Mouse (Mus musculus): ENCODE results near the gene Polr1d. TPM values are rescaled to one million over a fixed set of nuclear protein-coding genes. Genes with fewer than 3 reads are reported as not detected.
A peak's percentile ranks its signal among the peaks of the same experiment; 100 is the strongest.

Gene Polr1d
- polyA plus RNA-seq, 1 experiment: 85.0 TPM

- Histone ChIP-seq H3K4me3 (replicated peaks; ENCODE audit: insufficient read depth, low read depth, low read length) (no peak overlapping the region), H3K27ac (ENCODE audit: insufficient read depth, low read length) (0 out of 2 replicates have a peak overlapping the region, but pooled peaks have one; percentile 49)
- WGBS: 17% methylated on average over 6 of the region's 6 CpGs
Observed at GRCm38 (mm10) chr5:147094296-147094695, 17.4 kb downstream of the Polr1d start.

GRCm38 (mm10) chr5:147096586-147096985 is 19.7 kb downstream of the Polr1d start:
- Histone ChIP-seq H3K27ac (ENCODE audit: insufficient read depth, low read length) (no peak overlapping the region), H3K4me1 (ENCODE audit: control insufficient read depth, insufficient read depth, low read length) (peaks cover 18% of the 10 kb centered on the region), H3K27me3 (ENCODE audit: control insufficient read depth, insufficient read depth, low read length) (no peaks in the 10 kb centered on the region), H3K4me3 (replicated peaks; ENCODE audit: insufficient read depth, low read depth, low read length) (no peak overlapping the region)
- TF ChIP-seq CTCF (IDR thresholded peaks at IDR 0.05; ENCODE audit: borderline replicate concordance, insufficient read depth, low read depth, low read length): no peak
- no peak for TF ChIP-seq POLR2A (IDR thresholded peaks at IDR 0.05; ENCODE audit: borderline replicate concordance, insufficient read depth, low read length)
- 97% methylated on average over 4 of the region's 4 CpGs for WGBS
- no peak for DNase-seq

More at GRCm38 (mm10) chr5:147094296-147094695, 17.4 kb downstream of the Polr1d start:
- H3K27me3 ChIP-seq (ENCODE audit: control insufficient read depth, insufficient read depth, low read length): no peaks in the 10 kb centered on the region
- DNase-seq: peak in 1 of 2 experiments; percentile 61
- TF ChIP-seq POLR2A (IDR thresholded peaks at IDR 0.05; ENCODE audit: borderline replicate concordance, insufficient read depth, low read length): no peak
- TF ChIP-seq CTCF (IDR thresholded peaks at IDR 0.05; ENCODE audit: borderline replicate concordance, insufficient read depth, low read depth, low read length): no peak
- H3K4me1 ChIP-seq (ENCODE audit: control insufficient read depth, insufficient read depth, low read length): peaks cover 27% of the 10 kb centered on the region

DNA sequence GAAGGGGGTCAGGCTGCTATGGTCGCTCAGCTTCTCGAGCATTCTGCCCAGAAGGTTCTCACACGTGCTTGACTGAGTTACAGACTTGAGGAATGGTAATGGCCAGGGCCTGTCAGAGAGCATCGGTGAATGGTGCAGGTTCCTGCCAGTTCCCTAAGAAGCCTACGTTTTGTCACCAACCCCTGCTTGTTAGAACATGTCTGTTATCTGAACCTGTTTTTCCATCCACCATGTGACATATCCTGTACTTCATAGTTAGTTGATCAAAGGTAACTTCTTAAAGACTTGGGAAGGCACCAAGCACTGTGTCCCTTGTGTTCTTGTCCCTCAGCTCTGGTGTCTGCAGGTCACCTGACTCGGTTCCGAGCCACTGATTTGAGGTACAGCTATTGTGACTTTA is 21.8 kb downstream of the Polr1d start:
- no peak for DNase-seq
- 72% methylated on average over 7 of the region's 7 CpGs for WGBS
- Histone ChIP-seq H3K4me3 (replicated peaks; ENCODE audit: insufficient read depth, low read depth, low read length) (no peak overlapping the region), H3K27me3 (ENCODE audit: control insufficient read depth, insufficient read depth, low read length) (no peaks in the 10 kb centered on the region), H3K4me1 (ENCODE audit: control insufficient read depth, insufficient read depth, low read length) (peaks cover 10% of the 10 kb centered on the region), H3K27ac (ENCODE audit: insufficient read depth, low read length) (no peak overlapping the region)
- no peak for TF ChIP-seq CTCF (IDR thresholded peaks at IDR 0.05; ENCODE audit: borderline replicate concordance, insufficient read depth, low read depth, low read length)
- no peak for TF ChIP-seq POLR2A (IDR thresholded peaks at IDR 0.05; ENCODE audit: borderline replicate concordance, insufficient read depth, low read length)

- WGBS: 95% methylated on average over 2 of the region's 2 CpGs
- H3K27ac ChIP-seq (ENCODE audit: insufficient read depth, low read length): no peak overlapping the region
- DNase-seq: no peak
Observed at GRCm38 (mm10) chr5:147100180-147100579, 23.3 kb downstream of the Polr1d start.

DNA sequence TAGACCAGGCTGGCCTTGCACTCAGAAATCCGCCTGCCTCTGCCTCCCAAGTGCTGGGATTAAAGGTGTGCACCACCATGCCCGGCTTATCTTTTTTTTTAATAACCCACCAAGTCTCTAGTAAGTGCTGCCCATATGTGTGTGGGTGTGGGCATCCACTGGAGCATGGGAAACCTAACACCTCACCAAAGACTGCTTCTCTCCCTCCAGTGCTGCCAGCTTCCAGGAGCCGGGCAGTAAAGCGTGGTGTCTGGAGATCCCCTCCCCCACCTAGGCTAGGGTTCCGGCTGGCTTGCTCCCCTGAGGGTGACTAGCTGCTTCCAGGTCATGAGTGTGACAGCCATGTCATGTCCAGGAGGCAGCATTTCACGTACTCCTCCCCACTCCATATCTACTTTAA is 25.4 kb downstream of the Polr1d start:
- 89% methylated on average over 6 of the region's 6 CpGs for WGBS
- no peak for TF ChIP-seq POLR2A (IDR thresholded peaks at IDR 0.05; ENCODE audit: borderline replicate concordance, insufficient read depth, low read length)
- TF ChIP-seq CTCF (IDR thresholded peaks at IDR 0.05; ENCODE audit: borderline replicate concordance, insufficient read depth, low read depth, low read length): no peak
- Histone ChIP-seq H3K27ac (ENCODE audit: insufficient read depth, low read length) (no peak overlapping the region), H3K4me3 (replicated peaks; ENCODE audit: insufficient read depth, low read depth, low read length) (no peak overlapping the region), H3K4me1 (ENCODE audit: control insufficient read depth, insufficient read depth, low read length) (no peaks in the 10 kb centered on the region; the same call in 1 of the 2 replicates), H3K27me3 (ENCODE audit: control insufficient read depth, insufficient read depth, low read length) (no peaks in the 10 kb centered on the region)
- no peak for DNase-seq

More at GRCm38 (mm10) chr5:147100180-147100579, 23.3 kb downstream of the Polr1d start:
- Histone ChIP-seq H3K4me1 (ENCODE audit: control insufficient read depth, insufficient read depth, low read length) (peaks cover 7% of the 10 kb centered on the region; the same call in 1 of the 2 replicates), H3K4me3 (replicated peaks; ENCODE audit: insufficient read depth, low read depth, low read length) (no peak overlapping the region), H3K27me3 (ENCODE audit: control insufficient read depth, insufficient read depth, low read length) (no peaks in the 10 kb centered on the region)
- no peak for TF ChIP-seq POLR2A (IDR thresholded peaks at IDR 0.05; ENCODE audit: borderline replicate concordance, insufficient read depth, low read length)
- no peak for TF ChIP-seq CTCF (IDR thresholded peaks at IDR 0.05; ENCODE audit: borderline replicate concordance, insufficient read depth, low read depth, low read length)

DNA sequence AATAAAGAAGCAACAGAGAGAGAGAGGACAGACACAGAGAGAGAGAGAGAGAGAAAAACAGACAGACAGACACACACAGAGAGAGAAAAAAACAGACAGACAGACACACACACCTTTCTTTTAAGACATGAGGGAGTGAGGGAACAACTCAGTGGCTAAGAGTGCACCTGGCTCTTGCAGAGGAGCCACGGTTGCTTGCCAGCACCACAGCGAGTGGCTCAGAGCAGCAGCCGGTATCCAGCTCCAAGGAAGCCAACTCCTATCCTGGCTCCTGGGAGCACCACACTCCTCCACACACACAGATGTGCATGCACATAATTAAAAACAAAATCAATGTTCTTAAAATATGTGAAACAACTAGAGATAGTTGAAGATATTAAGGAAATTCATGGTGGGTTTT is 30.4 kb downstream of the Polr1d start:
- peak; percentile 59 to 77 for DNase-seq
- WGBS: 19% methylated on average over 3 of the region's 3 CpGs
- Histone ChIP-seq H3K4me3 (replicated peaks; ENCODE audit: insufficient read depth, low read depth, low read length) (no peak overlapping the region), H3K27ac (ENCODE audit: insufficient read depth, low read length) (no peak overlapping the region), H3K27me3 (ENCODE audit: control insufficient read depth, insufficient read depth, low read length) (no peaks in the 10 kb centered on the region), H3K4me1 (ENCODE audit: control insufficient read depth, insufficient read depth, low read length) (peaks cover 21% of the 10 kb centered on the region)
- TF ChIP-seq CTCF (IDR thresholded peaks at IDR 0.05; ENCODE audit: borderline replicate concordance, insufficient read depth, low read depth, low read length) (no peak), POLR2A (IDR thresholded peaks at IDR 0.05; ENCODE audit: borderline replicate concordance, insufficient read depth, low read length) (no peak)

DNA sequence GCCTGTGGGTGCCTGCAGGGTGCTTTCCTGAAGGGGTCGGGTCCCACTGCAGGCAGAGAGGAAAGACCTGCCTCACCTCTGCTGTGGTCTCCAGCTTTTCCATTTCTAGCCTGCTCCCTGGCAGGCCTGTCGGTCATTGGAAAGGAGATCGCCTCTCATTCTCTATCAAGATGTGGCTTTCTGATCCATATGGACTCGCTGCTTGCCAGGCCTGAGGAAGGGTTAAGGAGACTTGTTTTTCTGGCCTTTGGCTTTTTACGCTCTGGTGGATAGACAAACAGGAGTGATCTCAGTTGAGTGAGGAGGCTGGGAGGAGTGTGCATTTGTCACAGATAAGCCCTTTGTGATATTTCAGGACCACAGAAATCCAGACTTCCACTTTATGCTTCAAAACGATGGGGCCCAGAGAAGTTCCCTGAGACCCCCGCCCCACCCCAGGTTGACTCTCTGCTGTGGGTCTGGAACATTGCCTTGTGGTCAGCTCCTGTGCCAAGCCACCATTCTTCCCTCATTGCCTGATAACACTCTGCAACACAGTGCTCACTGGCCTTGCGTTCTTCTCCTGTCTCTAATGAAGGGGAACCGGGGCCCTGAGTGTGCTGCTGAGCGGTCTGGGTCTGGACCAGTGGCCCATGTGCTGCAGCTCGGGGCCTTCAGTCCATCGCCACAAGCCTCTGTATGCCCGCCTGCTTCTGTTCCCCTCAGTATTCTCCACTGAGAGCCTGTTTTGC is 32.2 kb downstream of the Polr1d start:
- no peak overlapping the region for H3K4me3 ChIP-seq (replicated peaks; ENCODE audit: insufficient read depth, low read depth, low read length)
- no peaks in the 10 kb centered on the region for H3K27me3 ChIP-seq (ENCODE audit: control insufficient read depth, insufficient read depth, low read length)
- TF ChIP-seq POLR2A (IDR thresholded peaks at IDR 0.05; ENCODE audit: borderline replicate concordance, insufficient read depth, low read length): no peak
- TF ChIP-seq CTCF (IDR thresholded peaks at IDR 0.05; ENCODE audit: borderline replicate concordance, insufficient read depth, low read depth, low read length): no peak
- H3K27ac ChIP-seq (ENCODE audit: insufficient read depth, low read length): peak overlapping the region; percentile 68
- H3K4me1 ChIP-seq (ENCODE audit: control insufficient read depth, insufficient read depth, low read length): peaks cover 21% of the 10 kb centered on the region
- 37% methylated on average over 13 of the region's 13 CpGs for WGBS
- DNase-seq: peak in 1 of 2 experiments; percentile 37

DNA sequence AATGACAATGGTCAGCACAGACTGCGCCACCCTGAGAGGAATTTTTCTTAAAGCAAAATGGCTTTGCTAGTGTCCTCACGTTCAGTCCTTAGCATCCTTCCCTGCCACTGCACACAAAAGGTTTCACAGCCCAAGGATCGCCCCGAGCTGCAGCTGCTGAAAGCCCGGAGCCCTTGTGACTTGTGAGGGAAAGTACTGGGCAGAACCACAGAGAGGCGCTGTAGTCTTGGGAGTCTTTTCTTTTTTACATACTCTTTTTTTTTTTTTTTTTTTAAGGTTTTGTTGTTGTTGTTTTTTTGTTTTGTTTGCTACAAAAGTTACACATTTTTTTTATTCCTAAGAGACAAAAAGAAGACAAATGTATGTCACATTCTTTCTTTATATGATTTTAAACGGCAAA is 37.9 kb downstream of the Polr1d start:
- Histone ChIP-seq H3K27me3 (ENCODE audit: control insufficient read depth, insufficient read depth, low read length) (no peaks in the 10 kb centered on the region; the same call in 1 of the 2 replicates), H3K4me1 (ENCODE audit: control insufficient read depth, insufficient read depth, low read length) (peaks cover 2% of the 10 kb centered on the region; the same call in 1 of the 2 replicates), H3K27ac (ENCODE audit: insufficient read depth, low read length) (no peak overlapping the region), H3K4me3 (replicated peaks; ENCODE audit: insufficient read depth, low read depth, low read length) (no peak overlapping the region)
- TF ChIP-seq CTCF (IDR thresholded peaks at IDR 0.05; ENCODE audit: borderline replicate concordance, insufficient read depth, low read depth, low read length) (no peak), POLR2A (IDR thresholded peaks at IDR 0.05; ENCODE audit: borderline replicate concordance, insufficient read depth, low read length) (no peak)
- 84% methylated on average over 7 of the region's 7 CpGs for WGBS
- DNase-seq: no peak
